Mouse (Mus musculus) kidney, postnatal 0 days (tissue): ENCODE measurements around the gene Gm8369. TPM values are rescaled to one million over a fixed set of nuclear protein-coding genes. Genes with fewer than 3 reads are reported as not detected.

Source experiments
- ATAC-seq: fragments of 200-750 bp; cut with Nextera tagmentation; replicated peaks from 2 replicates; pipeline ENCODE4 v1.8.0; 2017; ENCODE audit warnings: low read depth, moderate number of reproducible peaks, moderate TSS enrichment, moderate library complexity; ENCODE audit not compliant: low FRiP score
- DNase-seq: peaks from one replicate; pipeline ENCODE4 v3.0.0-alpha.2; 2016; ENCODE audit warnings: low spot score
- H3K27ac ChIP-seq: fragments of 300-500 bp; sonication (generic); 2 replicates; pipeline ENCODE4 v1.5.1; 2014; ENCODE audit warnings: mild to moderate bottlenecking
- H3K27me3 ChIP-seq: fragments of 300-500 bp; sonication (generic); 2 replicates; pipeline ENCODE4 v1.6.1; 2014; ENCODE audit warnings: low read length, mixed read lengths; ENCODE audit not compliant: insufficient read depth
- H3K36me3 ChIP-seq: fragments of 300-500 bp; sonication (generic); 2 replicates; pipeline ENCODE4 v1.6.1; 2014; ENCODE audit warnings: low read length, mixed read lengths; ENCODE audit not compliant: insufficient read depth
- H3K4me1 ChIP-seq: fragments of 300-500 bp; sonication (generic); replicated peaks from 2 replicates; pipeline ENCODE4 v1.6.1; 2014; ENCODE audit warnings: antibody characterized with exemption, low read length, mixed read lengths; ENCODE audit not compliant: insufficient read depth
- H3K4me2 ChIP-seq: fragments of 300-500 bp; sonication (generic); 2 replicates; pipeline ENCODE4 v1.6.1; 2014; ENCODE audit warnings: mild to moderate bottlenecking, low read length, moderate library complexity, mixed read lengths
- H3K4me3 ChIP-seq: fragments of 300-500 bp; sonication (generic); replicated peaks from 2 replicates; pipeline ENCODE4 v1.5.1; 2014; ENCODE audit warnings: low read depth, low read length
- H3K9ac ChIP-seq: fragments of 300-500 bp; sonication (generic); 2 replicates; pipeline ENCODE4 v1.6.1; 2014; ENCODE audit warnings: low read depth, low read length
- H3K9me3 ChIP-seq: fragments of 300-500 bp; sonication (generic); replicated peaks from 2 replicates; pipeline ENCODE4 v1.6.1; 2016; ENCODE audit warnings: low read length, inconsistent platforms, mixed read lengths
- CTCF ChIP-seq: IDR thresholded peaks from 2 replicates; pipeline ENCODE4 v1.5.1; 2016; ENCODE audit warnings: antibody characterized with exemption, low read depth, mild to moderate bottlenecking, moderate library complexity
- WGBS: fragments of 180-500 bp; shearing (Covaris S2); extraction: QIAGEN DNeasy Blood & Tissue Kit; methylation state at CpG from one replicate; pipeline ENCODE4 v1.1.7; 2014; 5-methylcytosine and 5-hydroxymethylcytosine counted together
- polyA plus RNA-seq: library from polyadenylated mRNA; unstranded; fragments of >200 nt; fragmentation: Nextera tagmentation; extraction: Ambion mirVana; gene quantifications from 2 replicates; pipeline ENCODE4 v1.2.1, GENCODE M21; 2015

Gene Gm8369
- polyA plus RNA-seq, 1 experiment from 2014 or later, result not detected

DNA sequence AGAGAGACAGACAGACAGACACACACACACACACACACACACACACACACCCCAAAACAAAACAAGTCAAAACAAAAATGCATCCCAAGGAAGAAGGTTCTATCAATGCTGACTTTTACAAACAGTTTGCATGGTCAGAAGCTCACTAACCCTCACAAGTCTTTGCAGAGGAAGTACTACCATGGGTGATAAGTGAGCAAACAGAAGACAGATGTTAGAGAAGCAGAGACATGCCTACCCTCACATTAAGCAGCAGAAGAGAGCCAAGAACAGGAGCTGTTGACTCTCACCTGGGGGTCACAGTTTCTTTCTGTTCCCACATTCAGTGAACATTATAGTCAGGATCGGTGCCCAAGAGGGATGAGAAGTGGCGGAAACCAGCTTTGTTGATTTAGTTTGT is 6.0 kb upstream of the Gm8369 start:
- no peaks in the 10 kb centered on the region for H3K27me3 ChIP-seq
- H3K36me3 ChIP-seq, result no peaks in the 10 kb centered on the region
- H3K4me2 ChIP-seq, result no peak overlapping the region
- H3K9ac ChIP-seq, result no peak overlapping the region
- no peak overlapping the region for H3K27ac ChIP-seq
- DNase-seq (no peak), ATAC-seq (no peak)
- H3K4me1 ChIP-seq, result no peaks in the 10 kb centered on the region
- TF ChIP-seq CTCF, result no peak
- no peak overlapping the region for H3K4me3 ChIP-seq
- WGBS, result 83% methylated on average over 2 of the region's 2 CpGs
- H3K9me3 ChIP-seq, result no peaks in the 10 kb centered on the region

DNA sequence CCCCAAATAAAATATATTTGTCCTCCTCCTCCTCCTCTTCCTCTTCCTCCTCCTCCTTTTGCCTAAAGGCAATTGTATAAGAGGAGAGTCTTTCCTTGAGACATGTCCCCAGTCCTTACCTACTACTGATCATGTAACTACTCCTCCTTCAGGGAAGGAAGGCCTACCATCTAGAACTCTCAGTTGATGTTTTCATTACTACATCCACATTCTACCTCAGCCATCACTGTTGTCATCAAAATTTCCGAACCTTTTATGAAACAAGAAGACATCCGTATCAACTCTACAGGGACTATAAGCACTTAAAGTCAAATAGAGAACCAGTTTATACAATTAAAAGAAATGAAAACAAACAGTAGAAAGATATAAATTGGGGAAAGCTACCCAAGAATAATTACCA is 3.1 kb upstream of the Gm8369 start:
- H3K4me2 ChIP-seq, result no peak overlapping the region
- no peak overlapping the region for H3K27ac ChIP-seq
- no peak for DNase-seq
- no peaks in the 10 kb centered on the region for H3K36me3 ChIP-seq
- H3K9me3 ChIP-seq, result no peaks in the 10 kb centered on the region
- no peak overlapping the region for H3K9ac ChIP-seq
- WGBS, result 85% methylated on average over 2 of the region's 2 CpGs
- TF ChIP-seq CTCF, result no peak
- no peak overlapping the region for H3K4me3 ChIP-seq
- H3K27me3 ChIP-seq, result no peaks in the 10 kb centered on the region
- ATAC-seq, result no peak
- no peaks in the 10 kb centered on the region for H3K4me1 ChIP-seq

DNA sequence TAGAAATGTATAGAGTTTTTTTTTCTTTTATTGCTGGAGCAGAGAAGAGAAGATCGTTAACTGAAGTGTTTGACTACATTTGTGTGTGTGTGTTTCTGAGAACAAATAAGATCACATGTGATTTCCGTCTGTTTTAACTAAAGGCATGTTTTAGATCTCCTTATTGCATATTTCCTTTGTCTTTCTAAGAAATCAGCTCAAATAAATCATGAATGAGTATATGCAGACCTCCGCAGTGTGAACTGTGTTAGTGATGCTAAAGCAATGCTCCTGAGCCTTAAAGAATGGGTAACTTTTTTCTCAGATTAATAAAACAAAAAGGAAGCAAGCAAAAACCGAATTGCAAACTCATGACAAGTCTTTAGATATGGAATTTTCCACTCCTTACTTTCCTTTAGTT is 1.8 kb upstream of the Gm8369 start:
- 69% methylated on average over 4 of the region's 4 CpGs for WGBS
- H3K4me2 ChIP-seq, result no peak overlapping the region
- TF ChIP-seq CTCF, result no peak
- H3K4me3 ChIP-seq, result no peak overlapping the region
- no peak overlapping the region for H3K27ac ChIP-seq
- no peaks in the 10 kb centered on the region for H3K4me1 ChIP-seq
- DNase-seq, result no peak
- ATAC-seq, result no peak
- H3K36me3 ChIP-seq, result no peaks in the 10 kb centered on the region
- no peak overlapping the region for H3K9ac ChIP-seq
- no peaks in the 10 kb centered on the region for H3K9me3 ChIP-seq
- no peaks in the 10 kb centered on the region for H3K27me3 ChIP-seq

DNA sequence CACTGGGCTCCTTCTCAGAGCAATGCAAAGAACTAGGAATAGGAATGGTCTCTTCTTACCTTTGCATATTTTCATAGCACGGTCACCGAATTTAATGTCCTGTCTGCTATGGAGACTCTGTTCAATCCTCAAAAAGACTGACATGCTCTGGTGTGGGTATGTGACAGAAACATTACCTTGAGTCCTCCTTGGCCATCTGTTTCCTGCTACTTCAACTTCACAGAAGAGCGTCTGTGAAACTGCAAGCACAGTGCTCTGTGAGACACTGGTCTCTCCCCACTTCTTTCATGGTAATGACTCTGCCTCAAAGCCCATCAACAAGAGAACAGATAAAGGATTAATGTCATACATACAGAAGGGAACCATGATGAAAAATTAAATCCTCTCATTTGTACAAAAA is 1.4 kb upstream of the Gm8369 start:
- Histone ChIP-seq H3K4me2 (no peak overlapping the region), H3K4me1 (no peaks in the 10 kb centered on the region), H3K27me3 (no peaks in the 10 kb centered on the region), H3K36me3 (no peaks in the 10 kb centered on the region), H3K9me3 (no peaks in the 10 kb centered on the region), H3K9ac (no peak overlapping the region), H3K27ac (no peak overlapping the region), H3K4me3 (no peak overlapping the region)
- 72% methylated on average over 3 of the region's 3 CpGs for WGBS
- TF ChIP-seq CTCF, result no peak
- no peak for ATAC-seq
- DNase-seq, result no peak

DNA sequence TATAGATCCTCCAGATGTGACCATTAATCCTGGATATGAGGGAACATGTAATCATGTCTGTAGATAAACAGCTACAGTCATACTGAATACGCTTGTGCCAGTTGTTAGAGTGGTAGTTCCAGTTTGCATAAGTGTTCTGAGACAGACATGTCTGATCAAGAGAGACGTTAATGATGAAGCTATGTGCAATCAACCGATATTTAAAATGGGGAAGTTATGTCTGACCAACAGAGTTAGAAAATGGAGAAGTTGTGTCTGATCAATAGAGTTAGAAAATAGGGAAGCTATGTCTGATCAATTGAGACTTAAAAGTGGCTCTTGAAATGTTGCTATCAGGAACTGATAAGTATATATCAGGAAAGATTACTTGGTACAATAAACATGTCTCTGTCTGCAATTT is 472 bp upstream of the Gm8369 start:
- no peak overlapping the region for H3K4me3 ChIP-seq
- no peak for ATAC-seq
- H3K36me3 ChIP-seq, result no peaks in the 10 kb centered on the region
- no peak overlapping the region for H3K27ac ChIP-seq
- no peak for TF ChIP-seq CTCF
- H3K4me2 ChIP-seq, result no peak overlapping the region
- H3K9ac ChIP-seq, result no peak overlapping the region
- no peaks in the 10 kb centered on the region for H3K9me3 ChIP-seq
- no peaks in the 10 kb centered on the region for H3K27me3 ChIP-seq
- WGBS, result 87% methylated on average over 3 of the region's 3 CpGs
- no peak for DNase-seq
- H3K4me1 ChIP-seq, result no peaks in the 10 kb centered on the region

DNA sequence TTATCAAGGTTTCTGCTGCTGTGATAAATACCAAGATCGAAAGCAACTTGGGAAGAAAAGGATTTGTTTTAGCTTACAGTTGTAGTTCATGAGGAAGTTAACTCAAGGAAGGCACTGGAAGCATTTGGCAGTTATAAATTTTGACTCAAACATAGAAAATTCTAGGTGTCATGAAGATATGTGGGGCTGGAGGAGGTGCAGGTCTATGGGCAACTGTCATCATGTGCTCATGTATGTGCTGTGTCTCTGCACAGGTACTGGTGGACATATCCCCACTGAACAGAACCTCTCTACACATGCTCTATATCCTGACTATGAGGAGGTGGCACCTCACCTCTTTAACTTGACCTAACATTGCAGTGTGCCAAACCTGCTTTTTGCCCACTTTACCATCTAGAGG is 861 bp downstream of the Gm8369 start:
- Histone ChIP-seq H3K4me1 (no peaks in the 10 kb centered on the region), H3K9ac (no peak overlapping the region), H3K27me3 (no peaks in the 10 kb centered on the region), H3K4me2 (no peak overlapping the region), H3K4me3 (no peak overlapping the region), H3K27ac (no peak overlapping the region), H3K9me3 (no peaks in the 10 kb centered on the region), H3K36me3 (no peaks in the 10 kb centered on the region)
- ATAC-seq, result no peak
- WGBS, result 88% methylated on average over 1 of the region's 1 CpGs
- no peak for DNase-seq
- TF ChIP-seq CTCF, result no peak

DNA sequence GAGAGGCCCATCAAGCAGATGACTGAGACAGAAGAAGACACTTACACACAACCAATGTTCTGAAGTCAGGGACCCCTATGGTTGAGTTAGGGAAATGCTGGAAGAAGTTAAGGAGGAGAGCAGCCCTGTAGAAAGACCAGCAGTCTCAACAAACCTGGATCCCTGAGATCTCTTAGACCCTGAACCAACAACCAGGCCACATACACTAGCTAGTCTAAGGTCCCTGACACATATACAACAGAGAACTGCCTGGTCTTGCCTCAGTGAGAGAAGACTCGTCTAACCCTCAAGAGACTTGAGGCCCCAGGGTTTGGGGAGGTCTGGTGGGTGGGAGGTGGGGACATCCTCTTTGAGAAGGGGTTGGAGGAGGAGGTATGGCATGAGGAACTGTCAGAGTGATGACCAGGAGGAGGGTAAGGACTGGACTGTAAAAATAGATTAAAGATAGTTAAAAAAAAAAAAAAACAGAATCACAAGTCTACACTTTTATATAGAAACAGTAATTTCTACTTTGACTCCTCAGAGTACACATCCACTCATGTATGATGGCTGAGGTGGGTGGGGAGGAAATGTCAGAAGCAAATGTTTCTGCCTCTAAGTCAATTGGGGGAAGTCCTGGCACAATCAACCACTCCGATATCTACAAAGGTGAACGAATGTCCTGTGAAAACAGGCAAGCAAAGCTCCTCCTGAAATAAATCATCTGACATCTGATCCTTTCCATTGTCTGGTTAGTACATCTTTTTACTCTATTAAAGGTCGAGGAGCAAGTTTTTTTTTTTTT is 5.9 kb downstream of the Gm8369 start:
- no peaks in the 10 kb centered on the region for H3K36me3 ChIP-seq
- no peak overlapping the region for H3K4me3 ChIP-seq
- H3K9me3 ChIP-seq, result no peaks in the 10 kb centered on the region
- no peaks in the 10 kb centered on the region for H3K4me1 ChIP-seq
- H3K27ac ChIP-seq, result no peak overlapping the region
- ATAC-seq, result no peak
- no peak overlapping the region for H3K4me2 ChIP-seq
- 47% methylated on average over 4 of the region's 4 CpGs for WGBS
- TF ChIP-seq CTCF, result no peak
- DNase-seq, result no peak
- H3K9ac ChIP-seq, result no peak overlapping the region
- no peaks in the 10 kb centered on the region for H3K27me3 ChIP-seq
